ENCODE assay signal across 7 mouse cellular contexts in genomic region chr3:90213377-90213866, GRCm38 (mm10). TPM values are rescaled to one million over a fixed set of nuclear protein-coding genes. Genes with fewer than 3 reads are reported as not detected.
DNase-seq lines count a peak whose midpoint lies in the region; ATAC-seq lines count a peak whose summit lies in the region.

Rps27 (minus strand) TSS chr3:90213651.
Rab13 (plus strand) TSS chr3:90213695.

- peaks cover 19% of the 10 kb centered on the region for H3K36me3 ChIP-seq in intestine, embryonic 15.5 days
- H3K36me3 ChIP-seq in midbrain, embryonic 10.5 days = peaks cover 43% of the 10 kb centered on the region

- H3K9me3 ChIP-seq in intestine, embryonic 15.5 days = no peaks in the 10 kb centered on the region
- H3K9me3 ChIP-seq in midbrain, embryonic 10.5 days (replicated peaks) = no peaks in the 10 kb centered on the region

- H3K27ac ChIP-seq in intestine, embryonic 15.5 days = peak within 1 kb of the TSS; percentile 64
- H3K27ac ChIP-seq in midbrain, embryonic 10.5 days (replicated peaks) = peak within 1 kb of the TSS; percentile 95

- under 1% methylated on average over 42 of the region's 42 CpGs for WGBS in intestine, embryonic 15.5 days
- under 1% methylated on average over 42 of the region's 42 CpGs for WGBS in midbrain, embryonic 10.5 days

- intact Hi-C loops in left cerebral cortex, postnatal 25 days (cut with DNase I) = no loop called here

- ATAC-seq in intestine, embryonic 15.5 days = peak; percentile 96

- peaks cover 20% of the 10 kb centered on the region for H3K4me1 ChIP-seq in intestine, embryonic 15.5 days (replicated peaks)
- peaks cover 30% of the 10 kb centered on the region for H3K4me1 ChIP-seq in midbrain, embryonic 10.5 days

- H3K9ac ChIP-seq in intestine, embryonic 15.5 days = peak within 1 kb of the TSS; percentile 73

- peak within 1 kb of the TSS; percentile 60 for H3K4me3 ChIP-seq in intestine, embryonic 15.5 days (replicated peaks)
- peak within 1 kb of the TSS; percentile 85 for H3K4me3 ChIP-seq in midbrain, embryonic 10.5 days

- peak within 1 kb of the TSS; percentile 82 for H3K4me2 ChIP-seq in intestine, embryonic 15.5 days (replicated peaks)

- H3K27me3 ChIP-seq in intestine, embryonic 15.5 days (replicated peaks) = no peaks in the 10 kb centered on the region
- no peaks in the 10 kb centered on the region for H3K27me3 ChIP-seq in midbrain, embryonic 10.5 days (ENCODE audit: low read depth, poor library complexity, severe bottlenecking)

- peak; percentile 83 to 89 for DNase-seq in adrenal gland, adult 18-20 months (ENCODE audit: low spot score in 2 of 2)
- DNase-seq in embryo, embryonic 11 days = peak; percentile 96
- DNase-seq in gastrocnemius, postnatal 25 days = peak; percentile 85
- peak; percentile 93 to 97 for DNase-seq in left cerebral cortex, postnatal 25 days (ENCODE audit: low spot score in 2 of 2)
- DNase-seq in midbrain, embryonic 10.5 days (ENCODE audit: low spot score) = peak; percentile 91
- peak; percentile 76 for DNase-seq in right cerebral cortex, postnatal 4 days

RNA-seq across cellular contexts. Expression of gene Rps27, which starts in this region (rescaled TPM):
- total RNA-seq in adrenal gland, adult 18-20 months (2021) = 1,000 to 10,000 TPM; 2,116 to 2,128 TPM
- total RNA-seq in gastrocnemius, postnatal 25 days (2021) = 100 to 1,000 TPM; 823 to 860 TPM
- 1,458 and 1,499 TPM in 2 replicates for polyA plus RNA-seq in intestine, embryonic 15.5 days (2015; fragmentation: Nextera tagmentation; extraction: Ambion mirVana)
- 100 to 1,000 TPM; 768 to 783 TPM for total RNA-seq in left cerebral cortex, postnatal 25 days (2021)
- polyA plus RNA-seq in midbrain, embryonic 10.5 days (2016; fragmentation: Nextera tagmentation; extraction: Ambion mirVana) = 1,039 and 1,132 TPM in 2 replicates

RNA-seq across cellular contexts. Expression of gene Rab13, which starts in this region (rescaled TPM):
- 10 to 100 TPM; 21.1 to 30.8 TPM for total RNA-seq in adrenal gland, adult 18-20 months (2021)
- 1 to 10 TPM; 7.1 to 8.8 TPM for total RNA-seq in gastrocnemius, postnatal 25 days (2021)
- polyA plus RNA-seq in intestine, embryonic 15.5 days (2015; fragmentation: Nextera tagmentation; extraction: Ambion mirVana) = 23.1 and 23.5 TPM in 2 replicates
- 1 to 10 TPM; 6.0 to 8.0 TPM for total RNA-seq in left cerebral cortex, postnatal 25 days (2021)
- polyA plus RNA-seq in midbrain, embryonic 10.5 days (2016; fragmentation: Nextera tagmentation; extraction: Ambion mirVana) = 25.8 and 26.8 TPM in 2 replicates

Comparison
In these comparisons a context has a peak if more than half of its experiments do, and no peak if none do; other contexts are left out.
1. Peak in every context shown above with its lines: DNase-seq, ATAC-seq, H3K4me3 ChIP-seq and H3K27ac ChIP-seq.